Mouse (Mus musculus): ENCODE results near the gene Dcx. TPM values are rescaled to one million over a fixed set of nuclear protein-coding genes. Genes with fewer than 3 reads are reported as not detected.

The Dcx gene
- total RNA-seq (2021) = not detected
- long read RNA-seq, experiment 1 = 0 reads
- long read RNA-seq, experiment 2 = 0 reads

DNA sequence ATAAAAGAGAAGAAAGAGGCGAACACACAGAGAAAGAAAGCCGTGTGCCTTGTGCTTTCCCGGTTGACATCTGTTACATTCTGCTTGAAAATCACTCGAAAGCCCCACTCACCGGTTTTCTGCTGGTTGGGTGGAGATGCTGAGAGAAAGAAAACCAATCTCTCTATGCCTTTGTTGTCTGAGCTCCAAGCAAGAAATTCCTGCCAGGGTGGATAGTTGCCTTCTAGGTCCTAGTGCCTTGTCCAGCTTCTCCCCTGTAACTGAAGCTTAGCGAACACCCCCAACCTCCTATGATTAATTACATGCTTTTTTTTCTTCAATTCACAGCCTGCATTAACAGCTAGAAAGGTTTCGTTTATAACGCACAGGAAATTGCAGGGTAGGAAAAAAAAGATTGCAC lies at the start of gene Dcx:
Dcx (minus strand) TSS at position 354 of the 400 bp plus-strand sequence.
- intact Hi-C loops (cut with DNase I) = no loop called here
- no peak for DNase-seq

DNA sequence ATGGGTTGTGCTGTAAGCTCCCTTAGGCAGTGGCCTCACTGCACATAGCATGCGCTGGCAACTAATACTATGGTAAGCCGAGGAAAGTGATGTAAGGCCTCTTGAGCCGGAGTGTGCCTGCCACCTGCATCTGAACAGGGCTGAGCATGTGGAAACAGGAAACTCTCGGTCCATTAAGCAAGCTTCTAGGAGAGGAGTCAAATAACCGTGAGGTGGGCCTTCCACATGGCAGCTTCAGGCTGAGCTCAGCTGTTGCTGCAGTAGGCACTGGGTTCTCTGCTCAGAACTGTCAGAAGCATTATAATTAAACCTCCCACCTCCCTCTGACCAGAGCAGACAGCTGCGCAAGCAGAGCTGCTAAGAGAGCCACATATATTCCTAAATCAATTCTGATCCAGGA lies 33.1 kb upstream of the Dcx start:
- intact Hi-C loops (cut with DNase I) = no loop called here
- DNase-seq = no peak

DNA sequence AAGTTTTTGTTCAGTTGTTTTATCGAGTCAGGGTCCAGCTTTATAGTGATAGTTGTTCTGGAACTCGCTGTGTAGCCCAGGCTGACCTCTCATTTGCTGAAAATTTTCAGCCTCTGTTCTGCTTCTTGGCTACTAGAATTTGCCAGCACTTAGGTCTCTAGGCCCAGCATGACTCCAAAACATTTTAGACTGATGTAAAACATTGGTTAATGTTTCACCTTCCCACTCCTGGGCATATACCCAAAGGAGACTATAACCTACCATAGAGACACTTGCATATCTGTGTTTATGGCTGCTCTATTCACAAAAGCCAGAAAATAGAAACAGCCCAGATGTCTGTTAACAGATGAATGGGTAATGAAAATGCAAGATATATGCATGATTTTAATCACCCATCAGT lies 560 bp upstream of the Dcx start:
- intact Hi-C loops (cut with DNase I) = no loop called here
- no peak for DNase-seq

DNA sequence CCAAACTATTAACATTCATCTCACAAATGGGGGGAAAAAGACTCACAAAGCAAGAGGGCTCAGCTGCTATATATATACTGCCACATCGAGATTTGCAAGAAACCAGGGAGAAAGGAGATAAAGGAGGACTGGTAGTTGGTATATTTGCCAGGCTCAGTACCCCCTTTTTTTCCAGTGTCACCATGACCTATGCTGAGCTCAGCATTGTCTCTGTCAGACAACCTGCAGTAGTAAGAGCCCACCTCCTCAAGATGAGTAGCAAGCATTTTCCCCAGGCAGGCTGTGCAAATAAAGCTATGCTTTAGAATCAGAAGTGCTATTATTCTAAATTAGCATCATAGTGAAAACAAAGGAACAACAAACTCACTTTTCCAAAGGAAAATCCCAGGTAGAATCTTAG lies 581 bp downstream of the Dcx start:
- no peak for DNase-seq
- intact Hi-C loops (cut with DNase I) = no loop called here

DNA sequence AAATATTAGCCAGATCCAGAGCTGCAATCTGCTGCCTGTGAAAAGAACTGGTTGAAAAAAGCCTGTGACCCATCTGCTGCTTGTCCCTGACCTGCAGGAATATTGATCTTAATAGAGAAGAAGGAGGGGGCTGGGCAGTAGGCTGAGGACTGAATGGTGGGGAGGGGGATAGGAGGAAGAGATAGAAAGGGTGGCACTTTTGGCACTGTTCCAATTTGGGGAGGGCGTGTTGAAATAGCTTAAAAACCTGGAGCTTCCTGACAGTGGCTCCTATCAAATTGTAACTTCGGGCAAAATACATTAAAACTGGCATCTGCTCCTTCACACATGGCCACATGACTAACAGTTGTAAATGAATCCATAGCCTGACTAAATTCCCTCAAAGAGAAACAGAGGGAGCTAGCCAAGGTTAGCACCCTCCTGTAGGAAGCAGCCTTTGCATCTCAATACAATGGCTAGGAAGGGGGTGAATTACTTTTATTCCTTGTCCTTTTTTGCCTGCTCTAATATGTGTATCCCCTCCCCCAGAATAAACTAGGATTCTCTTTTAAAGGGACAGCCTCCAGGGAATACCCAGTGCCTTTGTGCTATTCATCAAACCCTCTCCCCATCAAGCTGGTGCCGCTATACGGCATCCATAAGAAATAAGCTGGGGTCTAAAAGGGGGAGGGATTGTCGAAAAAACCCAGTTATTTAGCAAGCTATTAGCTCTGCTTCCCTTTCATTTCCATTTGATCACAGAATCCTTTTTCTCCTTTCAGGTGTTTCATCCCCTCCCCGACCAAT lies 1.5 kb downstream of the Dcx start:
- no peak for DNase-seq
- intact Hi-C loops (cut with DNase I) = no loop called here

DNA sequence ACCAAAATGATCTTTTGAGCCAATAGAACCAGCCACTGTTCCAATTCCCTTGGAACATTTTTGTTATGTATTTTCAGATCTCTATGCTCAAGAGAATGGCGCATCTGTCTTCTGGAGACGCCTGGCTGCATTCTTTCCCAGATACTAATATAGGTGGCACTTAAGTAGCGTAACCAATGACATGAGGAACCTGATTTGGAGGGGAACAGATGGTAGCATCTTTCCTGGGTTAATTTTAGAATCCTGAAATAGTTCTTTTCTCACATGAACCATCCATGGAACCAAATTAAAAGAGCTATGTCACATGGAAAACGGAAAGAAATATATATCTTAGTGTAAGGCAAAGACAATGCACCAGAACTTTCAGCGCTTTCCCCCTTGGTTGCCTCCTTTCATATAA lies 11.0 kb downstream of the Dcx start:
- no peak for DNase-seq
- intact Hi-C loops (cut with DNase I) = no loop called here

DNA sequence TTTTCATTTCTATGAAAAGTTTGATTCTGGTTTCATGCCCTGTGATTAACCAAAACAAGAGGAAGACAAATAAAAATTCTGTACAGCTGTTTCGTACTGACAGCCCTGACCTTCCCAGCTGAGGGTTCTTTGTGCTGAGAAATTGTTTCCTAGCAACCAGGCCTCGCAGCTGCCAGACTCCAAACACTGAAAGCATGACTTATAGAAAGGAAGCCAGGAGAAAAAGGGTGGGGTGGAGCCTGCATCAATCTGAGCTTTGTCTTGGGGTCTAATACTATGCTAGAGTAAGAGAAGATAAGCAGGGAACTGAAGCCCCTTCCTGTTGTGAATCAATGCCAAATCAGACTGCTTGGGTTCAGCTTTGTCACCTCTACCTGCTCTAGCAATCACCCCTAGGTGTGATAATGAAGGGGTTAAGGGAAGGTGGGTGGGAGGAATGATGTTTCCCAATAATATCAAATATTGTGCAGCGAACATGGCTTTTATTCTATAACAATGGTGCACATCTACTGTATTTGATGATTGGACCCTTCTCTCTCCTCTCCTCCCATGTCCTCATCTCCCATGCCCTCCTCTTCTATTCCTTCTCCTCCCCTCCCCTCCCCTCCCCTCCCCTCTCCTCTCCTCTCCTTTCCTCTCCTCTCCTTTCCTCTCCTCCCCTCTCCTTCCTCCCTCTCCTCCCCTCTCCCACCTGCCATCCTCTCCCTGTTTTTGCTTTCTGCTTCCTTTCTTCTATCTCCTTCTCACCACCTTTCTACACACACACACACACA lies 26.2 kb downstream of the Dcx start:
- intact Hi-C loops (cut with DNase I) = no loop called here
- no peak for DNase-seq

DNA sequence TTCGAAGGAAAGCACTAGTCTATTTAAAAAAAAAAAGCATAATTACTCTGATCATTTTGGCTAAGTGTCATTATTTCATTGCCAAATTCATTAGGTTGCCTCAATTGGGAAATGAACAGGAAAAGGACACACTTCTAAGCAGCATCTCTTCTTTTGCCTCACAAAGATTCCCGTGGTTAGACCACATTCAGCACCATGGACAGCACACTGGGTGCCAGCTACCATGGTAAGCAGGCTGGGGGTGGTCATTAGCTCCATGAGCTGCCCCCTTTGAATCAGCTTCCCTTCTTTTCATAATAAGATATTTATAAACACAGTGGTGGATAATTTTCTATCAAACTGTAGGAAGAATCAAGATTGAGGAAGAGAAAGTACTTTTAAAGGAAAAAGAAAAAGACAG lies 28.4 kb downstream of the Dcx start:
- peak; percentile 14 to 51 for DNase-seq
- intact Hi-C loops (cut with DNase I) = no loop called here

DNA sequence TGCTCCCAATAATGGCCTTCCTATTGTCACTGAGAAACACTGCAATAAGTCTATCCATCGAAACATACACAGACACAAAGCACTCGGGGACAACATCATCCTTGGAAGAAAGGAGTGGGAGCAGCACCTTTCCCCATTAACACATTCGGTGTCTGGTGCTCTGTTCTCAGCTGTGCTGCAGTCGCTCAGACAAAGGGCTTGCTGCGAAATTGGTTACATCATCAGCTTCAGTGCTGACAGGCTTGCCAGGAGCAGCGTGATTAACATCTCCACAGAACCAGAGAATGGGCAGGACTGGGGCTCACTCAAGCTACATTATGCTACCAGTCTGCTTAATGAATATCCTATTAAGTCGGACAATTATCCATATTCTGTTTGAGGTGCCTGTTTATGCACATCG lies 30.8 kb downstream of the Dcx start:
- DNase-seq = no peak
- intact Hi-C loops (cut with DNase I) = no loop called here

DNA sequence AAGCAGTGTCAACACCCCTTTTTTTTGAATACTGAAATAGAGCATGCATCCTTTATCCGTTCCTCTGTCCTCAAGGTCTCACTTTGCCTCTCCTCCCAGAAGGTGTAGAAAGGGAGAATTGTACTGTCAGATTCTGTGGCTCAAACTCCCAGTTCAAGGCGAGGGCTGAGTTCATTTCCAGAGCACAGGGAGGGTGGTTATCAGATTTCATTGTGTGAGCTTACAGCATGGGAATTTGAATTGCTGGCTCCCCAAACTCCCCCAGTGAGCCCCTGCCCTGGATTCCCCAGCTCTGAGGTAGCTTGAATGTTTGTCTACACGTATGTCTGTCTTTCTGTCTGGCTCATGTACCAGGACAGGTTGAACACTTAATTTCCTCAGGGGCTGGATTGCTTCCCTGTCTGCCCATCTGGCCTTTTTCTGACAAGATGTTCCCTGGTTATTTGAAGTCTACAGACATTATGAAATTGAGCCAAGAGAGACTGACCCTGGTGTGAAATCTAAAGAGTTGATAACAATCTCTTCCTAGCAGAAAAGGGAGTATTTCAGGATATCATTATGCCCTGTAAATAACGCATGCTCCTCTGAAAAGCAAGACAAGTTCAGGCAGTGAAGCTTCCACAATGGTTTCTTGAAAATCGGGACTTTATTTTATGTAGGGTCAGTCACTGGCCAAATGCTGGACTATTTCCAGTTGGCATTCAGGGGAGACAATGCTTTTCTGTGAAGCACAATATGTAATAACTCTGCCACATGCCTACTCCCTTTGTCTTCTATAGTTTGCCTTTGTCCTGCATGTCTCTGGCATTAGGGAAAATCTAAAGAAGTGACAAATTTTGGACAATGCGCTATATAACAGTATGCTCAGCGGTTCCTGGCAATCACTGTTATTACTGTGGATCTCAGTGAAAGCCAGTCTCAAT lies 35.5 kb downstream of the Dcx start:
- DNase-seq = no peak
- intact Hi-C loops (cut with DNase I) = no loop called here

DNA sequence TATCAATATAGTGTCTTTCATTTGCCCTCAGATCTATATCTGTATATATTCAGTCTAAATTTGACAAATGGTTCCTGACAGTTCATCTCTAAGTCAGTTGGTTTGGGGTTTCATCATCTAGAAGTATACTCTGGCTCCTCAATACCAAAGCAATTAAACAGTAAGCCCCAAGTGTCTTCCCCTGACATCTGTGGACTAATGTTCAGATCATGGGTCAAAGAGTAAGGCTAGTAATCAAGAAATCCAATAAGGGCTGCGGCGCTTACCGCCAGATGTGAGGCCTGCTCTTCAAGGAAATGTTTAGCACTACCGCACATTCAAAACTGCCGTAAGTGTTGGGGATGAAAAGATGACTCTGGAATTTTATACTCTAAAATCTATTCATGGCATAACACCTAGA lies 36.2 kb downstream of the Dcx start:
- no peak for DNase-seq
- intact Hi-C loops (cut with DNase I) = no loop called here

DNA sequence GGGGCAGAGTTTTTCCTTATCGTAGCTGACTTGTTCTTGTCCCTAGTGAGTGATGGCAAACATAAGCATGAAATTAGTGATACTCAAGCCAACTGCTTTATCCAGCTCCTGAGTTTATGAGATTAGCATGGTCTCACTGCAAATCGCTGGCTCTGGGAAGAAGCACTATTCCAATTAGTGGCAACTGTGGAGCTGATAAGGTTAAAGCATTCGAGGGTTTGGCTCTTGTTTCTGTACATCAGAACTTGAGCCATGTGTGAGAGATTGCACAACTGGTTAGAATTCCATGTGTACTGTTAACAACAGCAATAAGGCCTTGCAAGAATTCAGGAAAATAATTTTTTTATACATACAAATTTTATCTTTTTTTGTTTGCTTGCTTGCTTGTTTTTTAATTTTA lies 39.9 kb downstream of the Dcx start:
- DNase-seq = no peak
- intact Hi-C loops (cut with DNase I) = no loop called here

DNA sequence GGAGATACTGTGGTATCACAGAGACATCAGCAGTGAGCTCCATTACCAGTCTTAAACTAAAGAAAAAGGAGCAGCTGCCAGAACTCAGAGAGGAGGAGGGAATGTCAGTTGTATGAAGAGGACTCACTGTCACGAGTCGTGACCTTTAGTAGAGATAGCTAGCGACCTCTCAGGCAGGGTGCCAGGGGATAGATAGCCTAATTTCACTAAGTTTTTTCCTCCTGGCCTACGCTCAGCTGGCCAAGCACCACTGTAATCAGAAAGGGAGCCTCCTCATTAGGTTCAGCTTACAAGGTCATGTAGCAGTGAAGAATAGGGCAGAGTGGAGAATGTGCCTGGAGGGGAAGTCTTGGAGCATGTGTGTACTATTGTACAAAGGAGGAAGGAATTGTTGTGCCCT lies 47.3 kb downstream of the Dcx start:
- DNase-seq = peak; percentile 47 to 58
- intact Hi-C loops (cut with DNase I) = no loop called here

DNA sequence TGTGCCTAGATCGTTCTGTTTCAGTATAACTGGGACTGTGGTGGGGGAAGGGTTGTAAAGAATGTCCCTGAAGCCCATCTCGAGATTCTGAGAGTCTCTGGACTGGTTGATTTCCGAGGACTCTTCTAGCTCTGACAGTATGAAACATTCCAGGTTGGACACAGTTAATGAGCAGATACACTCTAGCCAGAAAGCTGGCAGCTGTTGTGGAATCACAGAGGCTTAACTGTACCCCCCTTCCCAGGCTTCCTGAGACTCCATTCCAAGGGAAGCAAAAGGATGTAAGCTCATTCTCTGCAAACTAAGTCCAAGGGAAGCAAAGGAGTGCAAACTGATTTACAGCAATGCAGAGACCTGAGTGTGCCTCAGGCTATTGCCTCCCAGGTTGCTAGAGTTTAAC lies 48.2 kb downstream of the Dcx start:
- intact Hi-C loops (cut with DNase I) = no loop called here
- DNase-seq = no peak

DNA sequence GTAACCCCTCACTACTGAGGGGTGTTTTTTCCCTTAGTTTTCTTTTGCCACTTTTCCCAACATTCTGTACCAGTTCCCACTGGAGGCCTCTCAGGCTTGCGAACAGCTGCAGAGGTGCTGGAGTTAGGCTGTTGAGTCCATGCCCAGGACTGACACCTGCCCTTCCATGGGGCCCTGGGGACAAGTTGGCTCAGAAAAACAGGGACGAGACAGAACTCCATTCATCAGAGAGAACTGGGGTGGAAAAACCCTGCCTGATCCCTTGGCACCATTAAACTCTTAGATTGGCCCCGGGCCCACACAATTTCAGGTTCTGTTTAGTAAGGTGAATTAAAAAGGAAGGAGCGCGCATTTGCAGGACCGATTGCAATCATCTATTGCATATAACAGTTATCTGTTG lies 48.8 kb downstream of the Dcx start:
- DNase-seq = no peak
- intact Hi-C loops (cut with DNase I) = no loop called here

DNA sequence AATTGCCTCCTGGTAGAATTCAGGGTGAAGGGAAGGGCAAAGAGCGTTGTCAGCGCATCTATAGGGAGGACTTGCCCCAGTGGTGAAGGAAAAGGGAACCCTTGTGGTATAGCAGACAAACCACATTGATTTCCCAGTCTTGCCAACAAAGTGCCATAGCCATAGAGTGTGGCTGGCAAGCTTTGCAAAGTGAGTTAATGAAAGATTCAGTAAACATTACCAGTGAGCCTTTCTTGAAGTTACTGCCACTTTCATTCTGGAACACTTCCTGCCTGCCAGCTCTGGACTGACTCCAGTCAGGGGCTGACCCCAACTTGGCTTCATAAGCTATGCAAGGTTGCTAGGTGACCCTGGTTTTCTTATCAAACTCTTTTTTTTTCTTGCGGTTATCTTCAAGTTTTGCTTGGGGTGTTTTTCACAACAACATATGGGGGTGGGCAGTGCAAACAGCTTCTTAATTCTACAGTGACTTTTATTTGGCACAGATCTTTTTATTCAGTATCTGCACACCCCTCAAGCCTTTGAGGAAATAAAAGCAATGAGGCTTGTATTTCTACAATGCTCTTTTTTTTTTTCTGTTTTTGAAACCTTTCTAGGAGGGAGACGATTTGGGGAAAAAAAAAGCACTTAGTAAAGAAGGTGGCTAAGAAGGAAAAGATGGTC lies 51.2 kb downstream of the Dcx start:
- intact Hi-C loops (cut with DNase I) = no loop called here

DNA sequence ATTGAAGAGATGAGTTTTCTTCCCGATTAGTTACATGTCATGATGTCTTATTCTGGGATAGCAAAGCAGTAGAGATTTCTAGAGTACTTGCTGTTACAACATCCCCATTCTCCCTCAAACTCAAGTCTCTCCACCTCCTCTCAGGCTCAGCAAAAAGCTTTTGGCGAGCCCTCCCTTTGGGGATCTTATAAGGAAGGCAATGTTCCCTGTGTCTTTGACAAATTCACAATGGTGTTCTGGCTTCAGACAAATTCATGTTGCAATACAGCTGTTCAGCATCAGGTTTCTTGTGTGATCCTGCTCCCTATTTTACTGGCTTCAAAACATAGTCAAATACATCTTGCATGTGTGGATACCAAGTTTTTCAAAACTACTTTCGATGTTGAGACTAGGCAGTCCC lies 53.5 kb downstream of the Dcx start:
- intact Hi-C loops (cut with DNase I) = no loop called here
- DNase-seq = no peak

More for the DNA sequence above, 51.2 kb downstream of the Dcx start:
- DNase-seq = no peak

DNA sequence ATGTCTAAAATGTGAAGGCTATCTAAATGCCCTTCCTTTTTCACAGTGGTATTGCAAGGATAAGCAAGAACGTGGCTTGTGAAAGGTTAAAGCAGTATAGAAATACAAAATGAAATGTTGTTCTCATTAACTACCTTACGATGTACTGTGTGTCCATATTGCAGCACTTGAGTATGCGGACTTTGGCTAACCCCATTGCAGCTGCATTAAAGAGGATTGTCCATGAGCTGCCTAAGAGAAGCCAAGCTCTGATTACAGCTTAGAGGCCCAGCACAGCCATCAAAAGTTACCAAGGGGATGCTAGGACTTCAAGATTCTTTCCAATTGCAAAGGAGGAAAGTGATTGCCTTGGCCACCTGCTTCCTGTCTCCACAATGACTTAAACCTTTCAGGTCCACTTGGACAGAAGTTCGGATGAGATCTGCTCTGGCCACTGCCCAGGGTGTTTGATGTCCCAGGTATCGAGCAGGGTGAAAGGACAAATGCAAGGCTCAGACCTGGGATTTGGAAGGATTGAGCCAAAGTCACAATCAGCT lies 65.9 kb downstream of the Dcx start:
- intact Hi-C loops (cut with DNase I) = no loop called here
- DNase-seq = no peak

DNA sequence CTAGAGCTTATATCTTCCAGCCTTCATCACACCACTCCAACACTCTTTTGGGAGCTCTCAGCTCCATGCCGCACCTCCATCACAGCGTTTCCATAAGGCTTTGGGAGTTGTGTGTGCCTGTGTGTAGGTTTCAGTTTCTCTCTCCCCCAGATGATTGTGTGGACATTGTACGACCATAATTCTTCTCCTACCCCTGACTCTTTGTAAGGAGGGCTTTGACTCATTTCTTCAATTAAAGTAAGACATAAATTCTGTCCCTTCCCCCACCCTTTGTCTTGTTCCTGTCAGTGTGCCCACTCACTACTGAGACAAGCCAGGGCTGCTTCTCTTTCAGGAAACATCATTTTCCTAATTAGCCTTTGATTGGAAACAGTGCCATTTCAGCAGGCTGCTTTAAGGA lies 81.8 kb downstream of the Dcx start:
- intact Hi-C loops (cut with DNase I) = no loop called here
- DNase-seq = no peak

DNA sequence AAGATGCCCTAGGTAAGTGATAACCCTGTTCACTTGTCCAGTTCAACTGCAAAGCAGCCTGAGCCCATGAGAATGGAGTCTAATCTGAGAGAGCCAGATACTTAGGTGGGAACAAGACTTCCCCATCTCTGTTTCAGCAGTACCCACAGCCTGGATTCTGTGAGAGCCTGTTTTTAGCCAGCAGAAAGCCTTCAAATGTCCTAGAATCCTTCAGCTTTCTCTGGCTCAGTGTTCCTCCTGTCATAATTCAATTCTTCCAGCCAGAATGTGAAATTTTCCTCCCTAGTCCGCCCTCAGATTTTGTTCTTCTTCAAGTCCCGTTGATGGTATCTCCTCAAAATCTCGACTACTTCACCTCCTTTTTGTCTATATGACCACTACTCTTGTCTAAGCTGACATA lies 83.1 kb downstream of the Dcx start:
- intact Hi-C loops (cut with DNase I) = no loop called here
- no peak for DNase-seq

Data from heart, postnatal 14 days (tissue).